Mouse (Mus musculus) limb, embryonic 15.5 days (tissue): ENCODE measurements around the gene Hmcn2. TPM values are rescaled to one million over a fixed set of nuclear protein-coding genes. Genes with fewer than 3 reads are reported as not detected.

Experiments
- ATAC-seq: fragments of 200-750 bp; cut with Nextera tagmentation; 2 replicates; pipeline ENCODE4 v1.8.0; 2017; ENCODE audit warnings: low read depth, moderate TSS enrichment; ENCODE audit not compliant: insufficient number of reproducible peaks, low FRiP score, low TSS enrichment
- H3K27ac ChIP-seq: fragments of 300-500 bp; sonication (generic); 2 replicates; pipeline ENCODE4 v1.5.1; 2015; ENCODE audit warnings: moderate library complexity, mild to moderate bottlenecking, inconsistent platforms
- H3K27me3 ChIP-seq: fragments of 300-500 bp; sonication (generic); 2 replicates; pipeline ENCODE4 v1.6.1; 2015; ENCODE audit warnings: inconsistent platforms
- H3K36me3 ChIP-seq: fragments of 300-500 bp; sonication (generic); 2 replicates; pipeline ENCODE4 v1.6.1; 2015; ENCODE audit warnings: inconsistent platforms
- H3K4me1 ChIP-seq: fragments of 300-500 bp; sonication (generic); 2 replicates; pipeline ENCODE4 v1.6.1; 2015; ENCODE audit warnings: inconsistent platforms
- H3K4me2 ChIP-seq: fragments of 300-500 bp; sonication (generic); 2 replicates; pipeline ENCODE4 v1.6.1; 2015; ENCODE audit warnings: mild to moderate bottlenecking, inconsistent platforms
- H3K4me3 ChIP-seq: fragments of 300-500 bp; sonication (generic); 2 replicates; pipeline ENCODE4 v1.5.1; 2015; ENCODE audit warnings: mild to moderate bottlenecking, inconsistent platforms
- H3K9ac ChIP-seq: fragments of 300-500 bp; sonication (generic); 2 replicates; pipeline ENCODE4 v1.6.1; 2015; ENCODE audit warnings: inconsistent platforms
- H3K9me3 ChIP-seq: fragments of 300-500 bp; sonication (generic); 2 replicates; pipeline ENCODE4 v1.6.1; 2016; ENCODE audit warnings: inconsistent platforms
- WGBS: fragments of 180-500 bp; shearing (Covaris S2); methylation state at CpG from one replicate; pipeline ENCODE4 v1.1.7; 2015; 5-methylcytosine and 5-hydroxymethylcytosine counted together
- polyA plus RNA-seq: library from polyadenylated mRNA; unstranded; fragments of >200 nt; fragmentation: Nextera tagmentation; extraction: Ambion mirVana; gene quantifications from 2 replicates; pipeline ENCODE4 v1.2.1, GENCODE M21; 2015

Hmcn2 gene
- polyA plus RNA-seq, 1 experiment from 2014 or later, result 0.32 TPM

DNA sequence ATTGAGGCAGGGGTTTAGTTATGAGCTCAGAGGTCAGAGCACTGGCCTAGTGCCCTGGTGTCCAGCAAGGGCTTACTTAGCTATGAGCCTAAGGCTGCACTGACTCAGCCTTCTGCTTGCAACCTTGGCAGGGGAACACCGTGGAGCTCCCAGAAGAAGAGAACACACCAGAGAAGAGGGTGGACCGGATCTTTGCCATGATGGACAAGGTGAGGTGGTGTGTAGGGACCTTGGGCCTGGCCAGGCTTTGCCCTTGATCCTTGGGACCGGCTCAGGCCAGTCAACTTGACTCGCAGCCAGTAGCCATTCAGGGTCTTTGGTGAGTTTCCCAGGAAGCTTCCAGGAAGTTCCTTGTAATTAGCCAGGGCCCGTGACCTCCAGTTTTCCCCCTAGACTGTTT is 29.7 kb upstream of the Hmcn2 start:
- Histone ChIP-seq H3K9me3 (no peaks in the 10 kb centered on the region), H3K9ac (no peak overlapping the region), H3K36me3 (peaks cover 79% of the 10 kb centered on the region), H3K4me2 (no peak overlapping the region), H3K4me3 (no peak overlapping the region), H3K4me1 (no peaks in the 10 kb centered on the region), H3K27me3 (no peaks in the 10 kb centered on the region), H3K27ac (no peak overlapping the region)
- WGBS, result 84% methylated on average over 5 of the region's 5 CpGs
- ATAC-seq, result no peak

- H3K9me3 ChIP-seq, result no peaks in the 10 kb centered on the region
- H3K4me3 ChIP-seq, result no peak overlapping the region
- H3K36me3 ChIP-seq, result peaks cover 51% of the 10 kb centered on the region
- no peaks in the 10 kb centered on the region for H3K27me3 ChIP-seq
- H3K27ac ChIP-seq, result no peak overlapping the region
- ATAC-seq, result no peak
- H3K4me2 ChIP-seq, result no peak overlapping the region
- no peak overlapping the region for H3K9ac ChIP-seq
- H3K4me1 ChIP-seq, result no peaks in the 10 kb centered on the region
- 9% methylated on average over 6 of the region's 6 CpGs for WGBS
These were observed 22.8 kb upstream of the Hmcn2 start for GRCm38 (mm10) chr2:31291421-31291820.

DNA sequence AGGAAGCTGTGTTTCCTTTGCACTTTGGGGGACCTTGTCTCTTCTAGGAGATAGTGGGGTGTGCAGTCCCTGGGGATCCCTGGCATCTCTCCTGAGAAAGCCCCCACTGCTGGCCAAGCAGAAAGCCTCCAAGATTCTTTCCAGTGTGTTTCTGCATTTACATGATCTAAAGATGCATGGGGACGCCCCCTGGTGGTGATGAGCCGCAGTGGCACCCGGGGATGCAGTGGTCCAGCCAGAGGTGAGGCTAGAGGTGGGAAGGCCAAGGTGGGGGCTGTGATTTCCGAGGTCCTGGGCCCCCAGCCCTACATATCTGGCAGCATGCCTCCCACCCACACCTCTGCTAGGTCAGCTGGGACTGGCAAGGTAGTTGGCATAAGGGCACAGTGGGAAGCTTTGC is 19.2 kb upstream of the Hmcn2 start:
- Histone ChIP-seq H3K4me1 (peaks cover 14% of the 10 kb centered on the region), H3K36me3 (peaks cover 26% of the 10 kb centered on the region), H3K27me3 (no peaks in the 10 kb centered on the region), H3K9me3 (no peaks in the 10 kb centered on the region), H3K4me2 (no peak overlapping the region), H3K4me3 (no peak overlapping the region), H3K9ac (no peak overlapping the region), H3K27ac (no peak overlapping the region)
- ATAC-seq, result no peak
- 2% methylated on average over 4 of the region's 4 CpGs for WGBS

GRCm38 (mm10) chr2:31296395-31296794 is 17.8 kb upstream of the Hmcn2 start:
- H3K36me3 ChIP-seq, result peaks cover 22% of the 10 kb centered on the region
- no peak overlapping the region for H3K4me2 ChIP-seq
- no peak for ATAC-seq
- no peaks in the 10 kb centered on the region for H3K27me3 ChIP-seq
- no peak overlapping the region for H3K9ac ChIP-seq
- 79% methylated on average over 6 of the region's 6 CpGs for WGBS
- H3K27ac ChIP-seq, result no peak overlapping the region
- peaks cover 14% of the 10 kb centered on the region for H3K4me1 ChIP-seq
- no peak overlapping the region for H3K4me3 ChIP-seq
- no peaks in the 10 kb centered on the region for H3K9me3 ChIP-seq

GRCm38 (mm10) chr2:31297602-31298268 is 16.5 kb upstream of the Hmcn2 start:
- Histone ChIP-seq H3K36me3 (peaks cover 12% of the 10 kb centered on the region; the same call in 1 of the 2 replicates), H3K27ac (peak overlapping the region; percentile 43), H3K9me3 (no peaks in the 10 kb centered on the region), H3K9ac (peak overlapping the region; percentile 41; the same call in 1 of the 2 replicates), H3K4me2 (peak overlapping the region; percentile 55), H3K4me1 (peaks cover 14% of the 10 kb centered on the region), H3K4me3 (peak overlapping the region; percentile 48), H3K27me3 (no peaks in the 10 kb centered on the region)
- ATAC-seq, result peak; percentile 78
- WGBS, result 5% methylated on average over 17 of the region's 17 CpGs

DNA sequence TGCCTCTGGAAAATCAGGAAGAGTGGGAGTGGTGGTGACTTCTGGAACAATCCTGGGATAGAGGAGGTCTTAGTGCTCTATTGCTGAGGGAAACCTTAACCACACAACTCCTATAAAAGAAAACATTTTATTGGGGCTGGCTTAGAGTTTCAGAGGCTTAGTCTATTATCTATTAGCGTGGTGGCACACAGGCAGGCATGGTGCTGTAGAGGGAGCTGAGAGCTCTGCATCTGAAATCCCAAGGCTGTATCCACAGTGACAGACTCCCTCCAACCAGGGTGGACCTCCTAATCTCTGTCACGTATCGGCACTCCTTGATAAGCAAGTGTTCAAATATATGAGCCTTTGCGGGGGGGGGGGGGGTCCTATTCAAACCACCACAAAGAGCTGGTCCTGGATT is 15.4 kb upstream of the Hmcn2 start:
- Histone ChIP-seq H3K9ac (no peak overlapping the region), H3K4me2 (peak overlapping the region; percentile 55), H3K27ac (no peak overlapping the region), H3K9me3 (no peaks in the 10 kb centered on the region), H3K27me3 (no peaks in the 10 kb centered on the region), H3K4me3 (peak overlapping the region; percentile 48), H3K36me3 (peaks cover 3% of the 10 kb centered on the region; the same call in 1 of the 2 replicates), H3K4me1 (peaks cover 14% of the 10 kb centered on the region)
- 47% methylated on average over 4 of the region's 4 CpGs for WGBS
- ATAC-seq, result no peak

- 31% methylated on average over 4 of the region's 4 CpGs for WGBS
- H3K9ac ChIP-seq, result no peak overlapping the region
- no peak overlapping the region for H3K27ac ChIP-seq
- peak overlapping the region; percentile 22 for H3K4me2 ChIP-seq
- ATAC-seq, result no peak
- H3K4me1 ChIP-seq, result peaks cover 17% of the 10 kb centered on the region
- no peaks in the 10 kb centered on the region for H3K9me3 ChIP-seq
- no peaks in the 10 kb centered on the region for H3K27me3 ChIP-seq
- H3K4me3 ChIP-seq, result no peak overlapping the region
- H3K36me3 ChIP-seq, result no peaks in the 10 kb centered on the region
These were observed 14.9 kb upstream of the Hmcn2 start for GRCm38 (mm10) chr2:31299266-31299665.

DNA sequence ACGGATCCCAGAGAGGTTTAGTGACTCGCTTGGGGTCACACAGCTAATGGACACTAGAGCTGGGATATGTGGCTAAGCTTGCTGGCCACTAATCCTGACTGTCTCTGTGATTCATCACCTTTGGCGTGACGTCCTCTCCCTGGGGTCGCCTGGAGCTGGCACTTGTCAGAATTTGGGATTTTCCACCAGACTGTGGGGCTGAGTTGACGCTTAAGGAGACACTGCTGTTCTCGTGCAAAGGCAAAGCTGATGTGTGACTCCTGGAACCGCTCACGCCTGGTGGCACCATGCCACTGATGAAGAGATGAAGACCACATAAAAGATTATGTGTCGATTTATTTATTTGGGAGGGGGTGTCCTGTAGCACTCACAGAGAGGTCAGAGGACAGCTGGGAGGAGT is 14.2 kb upstream of the Hmcn2 start:
- Histone ChIP-seq H3K9me3 (no peaks in the 10 kb centered on the region), H3K4me3 (no peak overlapping the region), H3K4me1 (peaks cover 24% of the 10 kb centered on the region), H3K36me3 (no peaks in the 10 kb centered on the region), H3K4me2 (no peak overlapping the region), H3K27me3 (no peaks in the 10 kb centered on the region), H3K9ac (no peak overlapping the region), H3K27ac (no peak overlapping the region)
- ATAC-seq, result no peak
- 76% methylated on average over 10 of the region's 10 CpGs for WGBS

GRCm38 (mm10) chr2:31303177-31303576 is 11.0 kb upstream of the Hmcn2 start:
- ATAC-seq, result no peak
- peaks cover 22% of the 10 kb centered on the region for H3K4me1 ChIP-seq
- WGBS, result 71% methylated on average over 9 of the region's 9 CpGs
- no peak overlapping the region for H3K4me2 ChIP-seq
- no peaks in the 10 kb centered on the region for H3K36me3 ChIP-seq
- no peaks in the 10 kb centered on the region for H3K27me3 ChIP-seq
- no peaks in the 10 kb centered on the region for H3K9me3 ChIP-seq
- H3K9ac ChIP-seq, result no peak overlapping the region
- H3K27ac ChIP-seq, result no peak overlapping the region
- H3K4me3 ChIP-seq, result no peak overlapping the region

GRCm38 (mm10) chr2:31304191-31304590 is 10.0 kb upstream of the Hmcn2 start:
- ATAC-seq, result no peak
- H3K4me1 ChIP-seq, result peaks cover 12% of the 10 kb centered on the region
- no peaks in the 10 kb centered on the region for H3K36me3 ChIP-seq
- WGBS, result 56% methylated on average over 9 of the region's 9 CpGs
- H3K27ac ChIP-seq, result no peak overlapping the region
- H3K4me3 ChIP-seq, result no peak overlapping the region
- no peaks in the 10 kb centered on the region for H3K9me3 ChIP-seq
- H3K27me3 ChIP-seq, result no peaks in the 10 kb centered on the region
- no peak overlapping the region for H3K4me2 ChIP-seq
- H3K9ac ChIP-seq, result no peak overlapping the region

DNA sequence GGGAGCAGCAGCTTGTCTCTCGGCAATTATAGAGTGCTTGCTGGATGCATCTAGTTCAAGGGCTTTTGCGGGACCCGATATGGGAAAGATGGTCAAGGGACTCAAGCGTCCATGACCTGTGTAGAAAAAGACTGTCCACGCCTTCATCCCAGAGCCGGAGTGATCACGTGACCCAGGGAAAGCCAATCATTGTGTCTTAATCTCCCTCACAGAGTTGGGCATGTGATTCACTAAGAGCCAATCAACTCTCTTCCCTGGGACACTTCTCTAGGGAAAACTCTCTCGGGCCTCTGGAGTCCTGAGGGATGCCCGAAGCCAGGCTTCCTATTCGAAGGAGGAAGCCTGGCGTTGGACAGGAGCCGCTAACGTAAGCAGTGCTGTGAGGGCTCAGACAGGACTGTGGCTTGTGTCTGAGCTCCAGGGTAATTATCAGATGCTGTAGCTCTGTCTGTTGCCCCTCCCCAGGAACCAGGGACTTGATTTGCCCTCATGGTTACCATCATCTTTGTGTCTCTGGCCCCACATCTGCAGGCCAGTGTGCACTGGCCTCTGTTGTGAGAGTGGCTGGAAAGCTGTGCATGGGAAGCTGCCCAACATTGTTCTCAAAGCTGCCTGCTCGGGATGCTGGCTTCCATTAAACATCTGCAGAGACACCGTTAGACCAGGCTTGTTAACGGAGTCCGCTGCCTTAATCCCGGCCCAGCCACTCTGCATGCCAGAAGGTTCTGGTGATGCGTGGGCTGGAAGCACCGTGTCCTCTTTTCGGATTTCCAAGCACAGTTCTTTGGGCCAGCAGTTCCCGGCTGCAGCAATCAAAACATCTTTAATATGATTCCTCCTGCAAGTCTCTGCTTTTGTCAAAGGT is 9.2 kb upstream of the Hmcn2 start:
- H3K27ac ChIP-seq, result no peak overlapping the region
- peaks cover 7% of the 10 kb centered on the region for H3K27me3 ChIP-seq
- no peaks in the 10 kb centered on the region for H3K36me3 ChIP-seq
- H3K4me3 ChIP-seq, result no peak overlapping the region
- no peak for ATAC-seq
- WGBS, result 64% methylated on average over 22 of the region's 22 CpGs
- no peak overlapping the region for H3K4me2 ChIP-seq
- H3K9me3 ChIP-seq, result no peaks in the 10 kb centered on the region
- 0 out of 2 replicates have a peak, but pooled peaks cover 12% of the 10 kb centered on the region for H3K4me1 ChIP-seq
- H3K9ac ChIP-seq, result no peak overlapping the region

- Histone ChIP-seq H3K27me3 (peaks cover 13% of the 10 kb centered on the region), H3K9ac (no peak overlapping the region), H3K36me3 (no peaks in the 10 kb centered on the region), H3K4me2 (no peak overlapping the region), H3K9me3 (no peaks in the 10 kb centered on the region), H3K27ac (no peak overlapping the region), H3K4me1 (0 out of 2 replicates have a peak, but pooled peaks cover 12% of the 10 kb centered on the region), H3K4me3 (no peak overlapping the region)
- no peak for ATAC-seq
- WGBS, result 46% methylated on average over 4 of the region's 4 CpGs
These were observed 8.5 kb upstream of the Hmcn2 start for GRCm38 (mm10) chr2:31305684-31306083.
